Mouse (Mus musculus): ENCODE measurements around the gene Slc2a4.

Gene Slc2a4

DNA sequence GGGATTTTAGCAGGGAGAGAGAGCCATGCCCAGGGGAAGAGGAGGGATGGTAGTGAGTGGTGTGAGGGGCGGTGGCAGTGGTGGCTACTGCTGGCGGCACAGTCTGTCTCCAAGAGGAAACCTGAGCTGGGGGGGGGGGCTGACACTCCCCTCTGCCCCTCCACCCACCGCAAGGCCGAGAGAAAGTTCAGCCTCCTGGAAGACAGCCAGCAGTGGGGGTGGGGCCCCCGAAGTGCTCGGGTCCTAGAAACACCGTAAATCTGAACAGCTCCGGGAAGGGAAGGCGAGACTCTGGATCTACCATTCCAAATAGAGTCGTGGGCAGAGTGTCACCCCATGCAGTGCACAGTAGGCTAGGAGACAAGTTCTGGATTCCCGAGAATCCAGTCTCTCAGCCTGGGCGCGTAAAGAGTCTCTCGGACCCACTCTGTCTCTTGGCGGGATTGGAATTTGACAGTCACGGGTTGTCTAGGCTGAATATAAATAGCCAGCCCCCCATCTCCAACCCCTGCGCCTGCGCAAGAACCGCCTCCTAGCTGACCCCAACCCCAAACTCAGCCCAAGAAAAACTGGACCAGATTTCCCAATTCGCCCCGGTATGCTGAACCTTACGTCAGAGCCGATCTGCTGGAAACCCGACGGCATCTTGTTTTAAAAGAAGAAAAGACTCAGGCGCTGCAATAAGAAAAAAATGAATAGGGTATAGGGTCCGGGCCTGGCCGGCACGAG is 487 bp downstream of the Slc2a4 start:
- in situ Hi-C loops (cut with MboI; ENCODE audit: unreplicated experiment in 2 of 2) = no loop called here

GRCm38 (mm10) chr11:69945997-69946891 is 1.7 kb downstream of the Slc2a4 start:
- in situ Hi-C loops (cut with MboI; ENCODE audit: unreplicated experiment in 2 of 2) = no loop called here

DNA sequence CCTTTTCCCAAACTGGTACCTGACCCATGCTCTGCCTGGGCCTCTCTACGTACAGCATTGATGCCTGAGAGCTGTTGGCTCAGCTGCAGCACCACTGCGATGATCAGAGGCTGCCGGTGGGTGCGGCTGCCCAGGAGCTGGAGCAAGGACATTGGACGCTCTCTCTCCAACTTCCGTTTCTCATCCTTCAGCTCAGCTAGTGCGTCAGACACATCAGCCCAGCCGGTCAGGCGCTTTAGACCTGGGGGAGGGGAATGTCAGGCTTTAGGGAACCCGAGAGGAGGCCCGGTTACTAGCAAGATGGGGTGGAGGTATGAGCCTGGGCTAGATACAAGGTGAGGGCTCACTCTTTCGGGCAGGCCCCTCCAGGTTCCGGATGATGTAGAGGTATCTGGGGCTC is 2.8 kb downstream of the Slc2a4 start:
- in situ Hi-C loops (cut with MboI; ENCODE audit: unreplicated experiment in 2 of 2) = no loop called here

DNA sequence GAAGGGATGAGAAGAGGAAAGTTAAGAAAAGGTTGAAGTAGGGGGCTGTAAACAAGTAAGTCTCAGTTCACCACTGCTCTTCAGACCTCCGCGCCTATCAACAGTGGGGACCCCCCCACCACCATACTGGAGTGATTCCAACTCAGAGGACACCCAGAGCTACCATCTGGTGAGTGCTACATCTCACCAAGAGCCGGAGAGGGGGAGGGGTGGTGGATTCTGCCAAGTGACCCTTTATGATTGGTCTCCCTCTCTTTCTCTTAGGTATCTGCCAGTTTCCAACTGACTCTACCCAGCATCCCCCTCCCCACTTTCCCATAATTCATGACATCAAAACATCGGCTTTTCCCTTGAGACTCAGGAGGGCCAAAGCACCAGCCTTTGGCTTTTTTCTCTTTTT is 7.0 kb downstream of the Slc2a4 start:
- in situ Hi-C loops (cut with MboI; ENCODE audit: unreplicated experiment in 2 of 2) = no loop called here

- in situ Hi-C loops (cut with MboI; ENCODE audit: unreplicated experiment in 2 of 2) = loop anchor here (10.0 kb wide), 2 partner anchors 75 to 175 kb away; partner anchors contain the start of genes Acadvl (in 1 of the 2) and Dlg4 (in 1 of the 2)
These were observed 8.3 kb downstream of the Slc2a4 start for GRCm38 (mm10) chr11:69939731-69940130.

DNA sequence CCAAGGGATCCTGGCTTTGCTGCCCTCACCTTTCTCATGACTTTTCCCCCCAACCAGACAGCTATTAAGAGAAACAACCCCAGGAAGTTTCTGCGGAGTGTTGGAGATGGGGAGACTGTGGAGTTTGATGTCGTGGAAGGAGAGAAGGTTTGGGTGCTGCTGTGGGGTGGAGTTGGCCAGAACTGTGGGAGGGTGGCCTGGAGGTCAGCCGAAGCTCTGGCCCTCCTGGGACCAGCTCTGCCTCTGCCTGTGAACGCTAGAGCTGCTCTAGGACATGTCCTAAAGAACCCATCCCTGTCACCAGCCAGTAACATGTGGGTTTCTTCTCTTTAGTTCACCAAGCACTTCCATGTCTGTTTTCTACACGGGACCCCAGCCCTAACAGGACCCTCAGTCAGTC is 8.8 kb downstream of the Slc2a4 start:
- in situ Hi-C loops (cut with MboI; ENCODE audit: unreplicated experiment in 2 of 2) = loop anchor here (10.0 kb wide), 2 partner anchors 76 to 176 kb away; partner anchors contain the start of genes Acadvl (in 1 of the 2) and Dlg4 (in 1 of the 2)

DNA sequence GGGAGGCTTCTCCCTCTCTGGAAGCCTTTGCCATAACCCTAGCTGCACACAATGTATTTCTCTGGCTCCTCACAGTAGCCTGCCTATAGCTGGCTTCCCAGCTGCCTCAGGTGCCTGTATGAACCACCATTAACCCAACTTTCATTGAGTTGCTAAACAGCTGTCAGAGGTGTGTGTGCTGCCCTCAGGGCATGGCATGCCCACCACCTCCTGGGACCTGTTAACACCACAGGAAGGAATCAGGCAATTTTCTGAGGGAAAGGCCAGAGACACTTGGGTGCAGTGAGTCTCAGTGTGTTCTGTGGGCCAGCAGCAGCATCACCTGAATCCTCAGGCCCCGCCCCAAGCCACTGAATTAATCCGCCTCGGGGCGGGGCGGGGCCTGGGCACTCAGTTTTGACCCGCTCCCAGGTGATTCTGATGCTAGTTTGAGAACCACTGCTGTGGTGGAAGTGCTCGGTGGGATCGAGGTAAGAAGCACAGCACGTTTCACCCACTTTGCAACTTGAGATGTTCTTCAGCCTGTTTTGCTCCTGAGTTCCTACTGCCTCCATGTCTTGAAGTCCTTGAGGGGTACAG is 9.5 kb downstream of the Slc2a4 start:
- in situ Hi-C loops (cut with MboI; ENCODE audit: unreplicated experiment in 2 of 2) = loop anchor here (10.0 kb wide), 2 partner anchors 76 to 176 kb away; partner anchors contain the start of genes Acadvl (in 1 of the 2) and Dlg4 (in 1 of the 2)

GRCm38 (mm10) chr11:69937834-69938233 is 10.2 kb downstream of the Slc2a4 start:
- in situ Hi-C loops (cut with MboI; ENCODE audit: unreplicated experiment in 2 of 2) = loop anchor here (10.0 kb wide), 2 partner anchors 77 to 177 kb away; partner anchors contain the start of genes Acadvl (in 1 of the 2) and Dlg4 (in 1 of the 2)

- in situ Hi-C loops (cut with MboI; ENCODE audit: unreplicated experiment in 2 of 2) = loop anchor here (10.0 kb wide), 2 partner anchors 77 to 177 kb away; partner anchors contain the start of genes Acadvl (in 1 of the 2) and Dlg4 (in 1 of the 2)
These were observed 10.6 kb downstream of the Slc2a4 start for GRCm38 (mm10) chr11:69937385-69937784.

- in situ Hi-C loops (cut with MboI; ENCODE audit: unreplicated experiment in 2 of 2) = loop anchor here (10.0 kb wide), 2 partner anchors 78 to 178 kb away; partner anchors contain the start of genes Acadvl (in 1 of the 2) and Dlg4 (in 1 of the 2)
These were observed 11.2 kb downstream of the Slc2a4 start for GRCm38 (mm10) chr11:69936714-69937347.

- in situ Hi-C loops (cut with MboI; ENCODE audit: unreplicated experiment in 2 of 2) = loop anchor here (10.0 kb wide), 2 partner anchors 79 to 179 kb away; partner anchors contain the start of genes Acadvl (in 1 of the 2) and Dlg4 (in 1 of the 2)
These were observed 11.8 kb downstream of the Slc2a4 start for GRCm38 (mm10) chr11:69936156-69936555.

DNA sequence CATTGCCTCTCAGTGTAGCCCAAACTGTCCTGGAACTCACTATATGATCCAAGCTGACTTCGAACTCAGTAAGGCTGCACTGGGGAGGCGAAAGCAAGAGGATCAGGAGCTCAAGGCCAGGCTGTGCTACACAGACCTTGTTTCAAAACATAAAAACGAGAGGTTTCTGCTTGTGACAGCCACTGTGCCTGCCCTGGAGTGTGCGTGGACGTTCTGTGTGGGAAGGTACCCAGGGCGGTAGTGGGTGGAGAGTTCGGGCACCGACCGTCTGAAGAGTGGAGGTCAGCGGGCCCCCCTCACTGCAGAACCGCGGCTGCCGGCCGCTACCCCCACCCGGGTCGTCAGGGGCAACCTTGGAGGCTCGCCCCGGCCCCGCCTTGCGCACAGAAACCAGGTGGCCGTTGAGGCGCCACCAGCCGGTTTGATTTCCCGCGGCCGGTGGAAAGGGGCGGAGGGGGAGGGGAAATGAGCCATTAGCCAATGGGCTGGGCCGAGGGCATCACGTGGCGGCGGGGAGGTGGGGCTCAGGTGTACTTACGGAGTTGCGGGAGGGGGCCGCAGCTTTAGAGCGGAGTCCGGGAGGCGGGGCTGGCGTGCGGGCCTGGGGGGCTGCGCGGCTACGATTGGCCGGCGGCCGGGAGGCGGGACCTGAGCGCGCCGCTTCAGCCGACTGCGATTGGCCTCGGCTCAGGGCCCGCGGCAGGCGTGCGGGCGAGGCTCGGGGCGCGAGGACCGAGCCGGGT is 12.7 kb downstream of the Slc2a4 start, which contains the start of gene Ybx2:
Gene Ybx2, plus strand, starts transcription at position 660 of the 743 bp plus-strand sequence.
- in situ Hi-C loops (cut with MboI; ENCODE audit: unreplicated experiment in 2 of 2) = loop anchor here (10.0 kb wide), 2 partner anchors 79 to 179 kb away; partner anchors contain the start of genes Acadvl (in 1 of the 2) and Dlg4 (in 1 of the 2)

- in situ Hi-C loops (cut with MboI; ENCODE audit: unreplicated experiment in 2 of 2) = loop anchor here (10.0 kb wide), 2 partner anchors 80 to 180 kb away; partner anchors contain the start of genes Acadvl (in 1 of the 2) and Dlg4 (in 1 of the 2)
These were observed 13.3 kb downstream of the Slc2a4 start for GRCm38 (mm10) chr11:69934681-69935080.

GRCm38 (mm10) chr11:69934169-69934568 is 13.8 kb downstream of the Slc2a4 start:
- in situ Hi-C loops (cut with MboI; ENCODE audit: unreplicated experiment in 2 of 2) = loop anchor here (10.0 kb wide), 2 partner anchors 81 to 181 kb away; partner anchors contain the start of genes Acadvl (in 1 of the 2) and Dlg4 (in 1 of the 2)

DNA sequence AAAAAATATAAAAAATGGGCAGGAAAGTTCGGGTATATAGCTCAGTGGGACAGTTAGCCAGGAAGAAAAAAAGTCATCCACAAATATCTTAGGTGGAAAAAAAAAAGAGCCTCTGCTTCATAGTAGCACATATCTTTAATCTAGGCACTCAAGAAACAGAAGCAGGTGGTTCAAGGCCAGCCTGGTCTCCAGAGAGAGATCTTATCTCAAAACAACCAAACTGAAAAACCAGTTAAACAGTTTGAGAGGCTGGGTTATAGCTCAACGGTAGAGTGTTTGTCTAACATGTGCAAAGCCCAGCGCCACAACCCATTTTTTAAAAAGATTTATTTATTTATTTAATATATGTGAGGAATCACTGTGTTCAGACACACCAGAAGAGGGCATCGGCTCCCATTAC is 14.9 kb downstream of the Slc2a4 start:
- in situ Hi-C loops (cut with MboI; ENCODE audit: unreplicated experiment in 2 of 2) = loop anchor here (10.0 kb wide), 2 partner anchors 82 to 182 kb away; partner anchors contain the start of genes Acadvl (in 1 of the 2) and Dlg4 (in 1 of the 2)

- in situ Hi-C loops (cut with MboI; ENCODE audit: unreplicated experiment in 2 of 2) = loop anchor here (10.0 kb wide), 2 partner anchors 83 to 183 kb away; partner anchors contain the start of genes Acadvl (in 1 of the 2) and Dlg4 (in 1 of the 2)
These were observed 15.7 kb downstream of the Slc2a4 start for GRCm38 (mm10) chr11:69932254-69932653.

DNA sequence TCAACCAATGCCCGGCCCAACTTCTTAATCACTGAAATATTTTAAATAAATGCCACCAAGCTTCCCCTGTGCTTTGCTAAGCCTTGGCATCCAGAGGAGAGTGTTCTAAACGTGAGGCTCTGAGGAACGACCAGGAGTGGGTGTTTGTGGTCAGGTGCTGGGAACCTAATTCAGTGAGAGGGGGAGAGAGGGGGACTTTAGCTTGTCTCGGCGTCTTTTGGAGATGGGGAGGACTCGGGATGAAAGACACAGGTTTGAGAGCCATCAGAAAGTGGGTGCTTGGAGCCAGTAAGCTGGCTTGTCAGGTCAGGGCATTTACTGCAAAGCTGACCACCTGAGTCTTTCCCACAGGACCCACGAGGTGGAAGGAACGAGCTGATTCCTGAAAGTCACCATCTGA is 16.2 kb downstream of the Slc2a4 start:
- in situ Hi-C loops (cut with MboI; ENCODE audit: unreplicated experiment in 2 of 2) = loop anchor here (10.0 kb wide), 2 partner anchors 83 to 183 kb away; partner anchors contain the start of genes Acadvl (in 1 of the 2) and Dlg4 (in 1 of the 2)

DNA sequence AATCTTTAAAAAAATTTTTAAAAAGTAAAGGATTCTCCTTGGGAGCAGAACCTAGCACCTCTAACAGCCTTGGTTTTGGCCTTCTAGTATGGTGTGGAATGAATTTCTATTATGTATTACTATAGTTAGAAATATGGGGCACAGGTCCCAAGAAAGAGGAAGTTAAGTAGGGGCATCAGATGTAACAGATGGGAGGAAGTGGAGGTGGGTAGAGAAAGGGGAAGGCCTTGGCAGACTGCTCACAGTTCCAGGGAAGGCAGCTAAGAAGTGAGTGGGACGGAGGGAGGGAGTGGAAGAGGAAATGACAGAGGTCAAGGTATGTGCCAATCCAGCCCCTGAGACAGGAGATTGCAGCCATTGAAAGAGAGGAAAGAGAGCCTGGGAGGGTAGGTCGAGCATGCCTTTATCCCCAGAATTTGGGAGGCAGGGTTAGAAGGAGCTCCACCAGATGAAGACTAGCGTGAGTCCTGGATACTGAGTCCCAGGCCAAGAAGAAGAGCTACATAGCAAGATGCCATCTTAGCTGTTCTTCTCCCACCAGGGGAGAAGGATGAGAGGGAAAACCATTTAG is 16.9 kb downstream of the Slc2a4 start:
- in situ Hi-C loops (cut with MboI; ENCODE audit: unreplicated experiment in 2 of 2) = loop anchor here (10.0 kb wide), 2 partner anchors 84 to 184 kb away; partner anchors contain the start of genes Acadvl (in 1 of the 2) and Dlg4 (in 1 of the 2)
